Mouse (Mus musculus) adrenal gland, adult 2 months (tissue): ENCODE measurements at regions not wholly inside any gene's neighbourhood (a gene's known extent, or its start where the extent isn't known, plus 50 kb on each side); places are given as distances from the start of the nearest gene placed in this dataset.
"Not testable (repeated sequence)": the region's sequence is repeated elsewhere in the genome, so short reads cannot be mapped to it uniquely, and the experiment has no call there.

ENCODE experiments used
- DNase-seq: peaks from one replicate; pipeline ENCODE4 v3.0.0; 2021

GRCm38 (mm10) chr2:57185151-57185550 is 52.3 kb upstream of the Gpd2 start:
- DNase-seq: no peak

- DNase-seq: not testable (repeated sequence)
Observed at GRCm38 (mm10) chr2:57183108-57183507, 54.3 kb upstream of the Gpd2 start.

DNA sequence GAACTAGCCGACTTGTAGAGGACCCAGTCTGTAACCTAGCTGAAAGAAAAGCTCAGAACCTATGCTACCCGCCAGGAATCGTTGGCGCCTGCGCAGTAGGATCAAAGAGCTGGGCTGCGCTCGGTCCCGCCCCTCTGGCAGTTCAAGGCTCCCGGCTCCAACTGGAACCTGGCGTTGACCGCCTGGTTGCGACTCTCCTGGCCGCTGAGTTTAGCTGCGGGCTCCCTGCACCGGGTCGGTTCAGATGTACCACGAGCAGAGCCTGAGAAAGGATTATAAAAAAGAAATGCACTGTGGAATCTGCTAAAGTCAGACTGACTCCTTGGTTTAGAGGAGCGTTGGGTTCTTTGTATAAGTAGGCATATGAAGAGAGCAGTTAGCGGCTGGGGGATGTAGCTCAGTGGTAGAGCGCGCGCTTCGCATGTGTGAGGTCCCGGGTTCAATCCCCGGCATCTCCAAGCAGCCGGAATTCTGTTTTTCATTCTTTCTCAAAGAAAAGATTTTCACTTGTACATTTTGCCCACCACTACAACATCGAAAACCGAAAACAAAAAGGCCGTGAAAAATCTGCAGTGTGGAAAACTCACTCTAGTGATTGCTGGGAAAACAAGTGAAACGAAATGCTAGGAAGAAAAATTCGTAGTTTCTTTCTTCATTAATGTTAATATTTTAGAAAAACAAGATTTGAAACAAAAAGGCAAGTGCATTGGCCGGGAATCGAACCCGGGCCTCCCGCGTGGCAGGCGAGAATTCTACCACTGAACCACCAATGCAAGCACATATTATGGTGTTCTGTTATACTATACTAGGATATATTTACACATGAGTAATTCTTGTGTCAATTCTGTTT is 55.5 kb upstream of the Gpd2 start:
- peak; percentile 97 for DNase-seq

GRCm38 (mm10) chr2:57181350-57181691 is 56.1 kb upstream of the Gpd2 start:
- no peak for DNase-seq

DNA sequence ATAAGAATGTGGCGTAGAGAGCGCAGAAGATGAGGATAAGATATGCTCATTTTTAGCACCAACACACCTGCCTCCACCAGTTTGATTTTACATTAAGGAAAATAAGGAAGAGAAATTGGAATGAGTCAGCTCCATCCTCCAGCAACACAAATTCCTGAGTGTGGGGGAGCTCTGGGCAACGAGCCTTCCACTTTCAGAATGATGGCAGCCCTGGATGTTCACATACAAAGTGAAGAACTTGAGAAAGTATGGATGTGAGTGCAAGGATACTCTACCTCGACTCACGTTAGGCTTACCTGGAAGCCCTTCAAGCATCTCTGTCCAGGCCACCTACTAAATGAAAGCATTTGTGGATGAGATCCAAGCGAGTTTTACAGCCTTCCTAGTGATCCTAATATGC is 54.3 kb upstream of the Nr4a2 start:
- DNase-seq: no peak

GRCm38 (mm10) chr2:57176547-57176946 is 52.7 kb upstream of the Nr4a2 start:
- DNase-seq: no peak

- DNase-seq: no peak
Observed at GRCm38 (mm10) chr2:57175219-57175618, 51.4 kb upstream of the Nr4a2 start.
